Mouse (Mus musculus) midbrain, postnatal 0 days (tissue): Measurements from ENCODE around the gene H2-DMa. TPM values are rescaled to one million over a fixed set of nuclear protein-coding genes. Genes with fewer than 3 reads are reported as not detected.
A peak's percentile ranks its signal among the peaks of the same experiment; 100 is the strongest.

Experiments
- ATAC-seq: fragments of 200-750 bp; cut with Nextera tagmentation; 2 replicates; pipeline ENCODE4 v1.8.0; 2017; ENCODE audit warnings: moderate number of reproducible peaks, mild to moderate bottlenecking, moderate TSS enrichment, moderate library complexity; ENCODE audit not compliant: low FRiP score
- DNase-seq: peaks from one replicate; pipeline ENCODE4 v3.0.0-alpha.2; 2015; ENCODE audit warnings: low spot score
- H3K27ac ChIP-seq: fragments of 300-500 bp; sonication (generic); 2 replicates; pipeline ENCODE4 v1.5.1; 2014; ENCODE audit warnings: low read depth, mild to moderate bottlenecking, low read length, mixed read lengths
- H3K27me3 ChIP-seq: fragments of 300-500 bp; sonication (generic); 2 replicates; pipeline ENCODE4 v1.6.1; 2014; ENCODE audit warnings: low read length, control low read depth, mixed read lengths; ENCODE audit not compliant: insufficient read depth
- H3K36me3 ChIP-seq: fragments of 300-500 bp; sonication (generic); 2 replicates; pipeline ENCODE4 v1.6.1; 2014; ENCODE audit warnings: low read length, control low read depth, mixed read lengths; ENCODE audit not compliant: insufficient read depth
- H3K4me1 ChIP-seq: fragments of 300-500 bp; sonication (generic); 2 replicates; pipeline ENCODE4 v1.6.1; 2014; ENCODE audit warnings: mild to moderate bottlenecking, control low read depth, antibody characterized with exemption, low read length, mixed read lengths; ENCODE audit not compliant: insufficient read depth
- H3K4me2 ChIP-seq: fragments of 300-500 bp; sonication (generic); 2 replicates; pipeline ENCODE4 v1.6.1; 2014; ENCODE audit warnings: low read depth, mild to moderate bottlenecking, low read length, mixed read lengths; ENCODE audit not compliant: poor library complexity, severe bottlenecking
- H3K4me3 ChIP-seq: fragments of 300-500 bp; sonication (generic); 2 replicates; pipeline ENCODE4 v1.5.1; 2014; ENCODE audit warnings: low read depth, mild to moderate bottlenecking, low read length, moderate library complexity
- H3K9ac ChIP-seq: fragments of 300-500 bp; sonication (generic); replicated peaks from 2 replicates; pipeline ENCODE4 v1.6.1; 2014; ENCODE audit warnings: mild to moderate bottlenecking, low read length, moderate library complexity, mixed read lengths; ENCODE audit not compliant: poor library complexity, severe bottlenecking
- H3K9me3 ChIP-seq: fragments of 300-500 bp; sonication (generic); 2 replicates; pipeline ENCODE4 v1.6.1; 2016; ENCODE audit warnings: low read length, control low read depth
- CTCF ChIP-seq: IDR thresholded peaks from 2 replicates; pipeline ENCODE4 v1.5.1; 2016; ENCODE audit warnings: antibody characterized with exemption, mild to moderate bottlenecking
- WGBS: fragments of 180-500 bp; shearing (Covaris S2); extraction: QIAGEN DNeasy Blood & Tissue Kit; methylation state at CpG from one replicate; pipeline ENCODE4 v1.1.7; 2014; 5-methylcytosine and 5-hydroxymethylcytosine counted together
- polyA plus RNA-seq: library from polyadenylated mRNA; unstranded; fragments of >200 nt; fragmentation: Nextera tagmentation; extraction: Ambion mirVana; gene quantifications from 2 replicates; pipeline ENCODE4 v1.2.1, GENCODE M21; 2015
- total RNA-seq: library from RNA; depleted of rRNA; stranded (reverse); fragments of >200 nt; gene quantifications from 2 replicates; pipeline ENCODE4 v1.2.3, GENCODE M21; 2014

The H2-DMa gene
- total and polyA plus RNA-seq, 2 experiments from 2014 or later = 23.8 to 26.1 TPM

GRCm38 (mm10) chr17:34179913-34180859 is 60.8 kb downstream of the H2-DMa start:
- no peak overlapping the region for H3K4me3 ChIP-seq
- 74% methylated on average over 13 of the region's 13 CpGs for WGBS
- no peak overlapping the region for H3K4me2 ChIP-seq
- no peak overlapping the region for H3K27ac ChIP-seq
- no peak for TF ChIP-seq CTCF
- H3K9ac ChIP-seq = no peak overlapping the region
- no peaks in the 10 kb centered on the region for H3K9me3 ChIP-seq
- H3K36me3 ChIP-seq = no peaks in the 10 kb centered on the region
- DNase-seq (no peak), ATAC-seq (no peak)
- no peaks in the 10 kb centered on the region for H3K4me1 ChIP-seq
- 0 out of 2 replicates have a peak, but pooled peaks cover 4% of the 10 kb centered on the region for H3K27me3 ChIP-seq

- no peak for TF ChIP-seq CTCF
- H3K9ac ChIP-seq = no peak overlapping the region
- 76% methylated on average over 15 of the region's 15 CpGs for WGBS
- ATAC-seq (no peak), DNase-seq (no peak)
- peaks cover 3% of the 10 kb centered on the region for H3K4me1 ChIP-seq
- H3K27me3 ChIP-seq = peaks cover 25% of the 10 kb centered on the region
- no peaks in the 10 kb centered on the region for H3K36me3 ChIP-seq
- H3K9me3 ChIP-seq = no peaks in the 10 kb centered on the region
- H3K4me3 ChIP-seq = no peak overlapping the region
- no peak overlapping the region for H3K4me2 ChIP-seq
- no peak overlapping the region for H3K27ac ChIP-seq
Observed at GRCm38 (mm10) chr17:34183564-34184219, 64.4 kb downstream of the H2-DMa start.

- 84% methylated on average over 9 of the region's 9 CpGs for WGBS
Observed at GRCm38 (mm10) chr17:34185526-34185925, 66.2 kb downstream of the H2-DMa start.

GRCm38 (mm10) chr17:34186885-34187260 is 67.5 kb downstream of the H2-DMa start:
- peaks cover 45% of the 10 kb centered on the region for H3K27me3 ChIP-seq
- WGBS = 4% methylated on average over 14 of the region's 14 CpGs
- peaks cover 3% of the 10 kb centered on the region for H3K4me1 ChIP-seq
- no peak; the same call in 1 of the 2 replicates for ATAC-seq
- H3K9ac ChIP-seq = peak overlapping the region; percentile 25
- TF ChIP-seq CTCF = no peak
- H3K4me3 ChIP-seq = peak overlapping the region; percentile 55
- no peaks in the 10 kb centered on the region for H3K9me3 ChIP-seq
- H3K36me3 ChIP-seq = no peaks in the 10 kb centered on the region
- no peak overlapping the region for H3K27ac ChIP-seq
- no peak for DNase-seq
- peak overlapping the region; percentile 86 for H3K4me2 ChIP-seq

More at GRCm38 (mm10) chr17:34185526-34185925, 66.2 kb downstream of the H2-DMa start:
- no peak overlapping the region for H3K4me3 ChIP-seq
- no peaks in the 10 kb centered on the region for H3K9me3 ChIP-seq
- no peaks in the 10 kb centered on the region for H3K36me3 ChIP-seq
- DNase-seq (no peak), ATAC-seq (no peak)
- H3K4me2 ChIP-seq = no peak overlapping the region
- H3K27me3 ChIP-seq = peaks cover 40% of the 10 kb centered on the region
- peaks cover 3% of the 10 kb centered on the region for H3K4me1 ChIP-seq
- no peak overlapping the region for H3K9ac ChIP-seq
- no peak overlapping the region for H3K27ac ChIP-seq
- no peak for TF ChIP-seq CTCF

- DNase-seq = peak; percentile 96
- Histone ChIP-seq H3K4me1 (peaks cover 3% of the 10 kb centered on the region), H3K9ac (peak within 1 kb of the TSS; percentile 61), H3K9me3 (no peaks in the 10 kb centered on the region), H3K4me2 (peak within 1 kb of the TSS; percentile 86), H3K27me3 (peaks cover 50% of the 10 kb centered on the region), H3K36me3 (no peaks in the 10 kb centered on the region), H3K27ac (peak within 1 kb of the TSS; percentile 55; the same call in 1 of the 2 replicates), H3K4me3 (peak within 1 kb of the TSS; percentile 55)
- no peak for TF ChIP-seq CTCF
- ATAC-seq = peak; percentile 93
- WGBS = under 1% methylated on average over 46 of the region's 46 CpGs
Observed at GRCm38 (mm10) chr17:34187261-34187916, 68.0 kb downstream of the H2-DMa start, which contains the start of the genes Tap1 and Psmb9. Gene Tap1 (plus strand): TSS chr17:34187553. Gene Psmb9 (minus strand): TSS chr17:34187764.
